Mouse (Mus musculus) liver, embryonic 15.5 days (tissue): ENCODE measurements around the gene Cavin2. TPM values are rescaled to one million over a fixed set of nuclear protein-coding genes. Genes with fewer than 3 reads are reported as not detected.

Source experiments
- ATAC-seq: fragments of 200-750 bp; cut with Nextera tagmentation; 2 replicates; pipeline ENCODE4 v1.8.0; 2017; ENCODE audit warnings: moderate number of reproducible peaks, mild to moderate bottlenecking, moderate library complexity; ENCODE audit not compliant: insufficient read depth
- H3K27ac ChIP-seq: fragments of 300-500 bp; sonication (generic); replicated peaks from 2 replicates; pipeline ENCODE4 v1.5.1; 2015; ENCODE audit warnings: mild to moderate bottlenecking, inconsistent platforms
- H3K27me3 ChIP-seq: fragments of 300-500 bp; sonication (generic); 2 replicates; pipeline ENCODE4 v1.6.1; 2015; ENCODE audit warnings: mild to moderate bottlenecking, inconsistent platforms
- H3K36me3 ChIP-seq: fragments of 300-500 bp; sonication (generic); replicated peaks from 2 replicates; pipeline ENCODE4 v1.6.1; 2015; ENCODE audit warnings: moderate library complexity, mild to moderate bottlenecking, inconsistent platforms
- H3K4me1 ChIP-seq: fragments of 300-500 bp; sonication (generic); replicated peaks from 2 replicates; pipeline ENCODE4 v1.6.1; 2015; ENCODE audit warnings: inconsistent platforms
- H3K4me2 ChIP-seq: fragments of 300-500 bp; sonication (generic); 2 replicates; pipeline ENCODE4 v1.6.1; 2015; ENCODE audit warnings: moderate library complexity, mild to moderate bottlenecking, inconsistent platforms
- H3K4me3 ChIP-seq: fragments of 300-500 bp; sonication (generic); replicated peaks from 2 replicates; pipeline ENCODE4 v1.5.1; 2015; ENCODE audit warnings: mild to moderate bottlenecking, inconsistent platforms
- H3K9ac ChIP-seq: fragments of 300-500 bp; sonication (generic); 2 replicates; pipeline ENCODE4 v1.6.1; 2015; ENCODE audit warnings: moderate library complexity, mild to moderate bottlenecking, inconsistent platforms
- H3K9me3 ChIP-seq: fragments of 300-500 bp; sonication (generic); replicated peaks from 2 replicates; pipeline ENCODE4 v1.6.1; 2016; ENCODE audit warnings: inconsistent platforms
- WGBS: fragments of 180-500 bp; shearing (Covaris S2); methylation state at CpG from one replicate; pipeline ENCODE4 v1.1.7; 2015; ENCODE audit warnings: mixed read lengths; ENCODE audit not compliant: insufficient replicate concordance; 5-methylcytosine and 5-hydroxymethylcytosine counted together
- polyA plus RNA-seq: library from polyadenylated mRNA; unstranded; fragments of >200 nt; fragmentation: Nextera tagmentation; extraction: Ambion mirVana; gene quantifications from 2 replicates; pipeline ENCODE4 v1.2.1, GENCODE M21; 2015

Cavin2 gene
- polyA plus RNA-seq, 1 experiment from 2014 or later = 22.8 TPM

GRCm38 (mm10) chr1:51270196-51270935 is 18.6 kb upstream of the Cavin2 start:
- no peak overlapping the region for H3K4me3 ChIP-seq
- no peak overlapping the region for H3K27ac ChIP-seq
- H3K27me3 ChIP-seq = no peaks in the 10 kb centered on the region
- H3K4me1 ChIP-seq = no peaks in the 10 kb centered on the region
- H3K36me3 ChIP-seq = no peaks in the 10 kb centered on the region
- no peak for ATAC-seq
- no peak overlapping the region for H3K4me2 ChIP-seq
- H3K9me3 ChIP-seq = no peaks in the 10 kb centered on the region
- H3K9ac ChIP-seq = no peak overlapping the region
- 61% methylated on average over 5 of the region's 5 CpGs for whole genome bisulfite sequencing

GRCm38 (mm10) chr1:51271845-51272244 is 17.1 kb upstream of the Cavin2 start:
- no peak overlapping the region for H3K9ac ChIP-seq
- H3K36me3 ChIP-seq = no peaks in the 10 kb centered on the region
- ATAC-seq = no peak
- WGBS = 40% methylated on average over 4 of the region's 4 CpGs
- H3K4me2 ChIP-seq = no peak overlapping the region
- H3K27ac ChIP-seq = no peak overlapping the region
- H3K9me3 ChIP-seq = no peaks in the 10 kb centered on the region
- no peaks in the 10 kb centered on the region for H3K27me3 ChIP-seq
- no peaks in the 10 kb centered on the region for H3K4me1 ChIP-seq
- no peak overlapping the region for H3K4me3 ChIP-seq

- Histone ChIP-seq H3K9ac (no peak overlapping the region), H3K36me3 (no peaks in the 10 kb centered on the region), H3K27me3 (no peaks in the 10 kb centered on the region), H3K4me1 (no peaks in the 10 kb centered on the region), H3K4me2 (no peak overlapping the region), H3K4me3 (no peak overlapping the region), H3K9me3 (no peaks in the 10 kb centered on the region), H3K27ac (no peak overlapping the region)
- no peak for ATAC-seq
- 52% methylated on average over 4 of the region's 4 CpGs for WGBS
These were observed 16.2 kb upstream of the Cavin2 start for GRCm38 (mm10) chr1:51272583-51273201.

GRCm38 (mm10) chr1:51277879-51278567 is 10.9 kb upstream of the Cavin2 start:
- Histone ChIP-seq H3K27me3 (no peaks in the 10 kb centered on the region), H3K4me3 (no peak overlapping the region), H3K4me2 (no peak overlapping the region), H3K9ac (no peak overlapping the region), H3K9me3 (no peaks in the 10 kb centered on the region), H3K36me3 (no peaks in the 10 kb centered on the region), H3K27ac (no peak overlapping the region), H3K4me1 (no peaks in the 10 kb centered on the region)
- 40% methylated on average over 2 of the region's 2 CpGs for WGBS
- no peak for ATAC-seq

GRCm38 (mm10) chr1:51288201-51288600 is 725 bp upstream of the Cavin2 start:
- no peak overlapping the region for H3K27ac ChIP-seq
- WGBS = 55% methylated on average over 3 of the region's 3 CpGs

GRCm38 (mm10) chr1:51289620-51290445 is 907 bp downstream of the Cavin2 start:
- Histone ChIP-seq H3K4me3 (peak overlapping the region; percentile 34), H3K4me2 (peak overlapping the region; percentile 43), H3K9ac (no peak overlapping the region), H3K4me1 (no peaks in the 10 kb centered on the region), H3K9me3 (no peaks in the 10 kb centered on the region), H3K27me3 (no peaks in the 10 kb centered on the region), H3K36me3 (no peaks in the 10 kb centered on the region), H3K27ac (peak overlapping the region; percentile 65)
- no peak for ATAC-seq
- 70% methylated on average over 17 of the region's 17 CpGs for WGBS

More at GRCm38 (mm10) chr1:51288201-51288600, 725 bp upstream of the Cavin2 start:
- no peaks in the 10 kb centered on the region for H3K9me3 ChIP-seq
- H3K9ac ChIP-seq = no peak overlapping the region
- H3K4me2 ChIP-seq = 0 out of 2 replicates have a peak overlapping the region, but pooled peaks have one; percentile 43
- H3K36me3 ChIP-seq = no peaks in the 10 kb centered on the region
- no peaks in the 10 kb centered on the region for H3K4me1 ChIP-seq
- no peak overlapping the region for H3K4me3 ChIP-seq
- H3K27me3 ChIP-seq = no peaks in the 10 kb centered on the region
- ATAC-seq = no peak

GRCm38 (mm10) chr1:51290634-51291033 is 1.7 kb downstream of the Cavin2 start:
- ATAC-seq = no peak

GRCm38 (mm10) chr1:51292348-51292747 is 3.4 kb downstream of the Cavin2 start:
- Histone ChIP-seq H3K27me3 (no peaks in the 10 kb centered on the region), H3K27ac (no peak overlapping the region), H3K4me1 (no peaks in the 10 kb centered on the region), H3K9me3 (no peaks in the 10 kb centered on the region), H3K4me2 (0 out of 2 replicates have a peak overlapping the region, but pooled peaks have one; percentile 1), H3K4me3 (no peak overlapping the region), H3K9ac (no peak overlapping the region), H3K36me3 (no peaks in the 10 kb centered on the region)
- ATAC-seq = no peak
- 57% methylated on average over 4 of the region's 4 CpGs for WGBS

More at GRCm38 (mm10) chr1:51290634-51291033, 1.7 kb downstream of the Cavin2 start:
- 59% methylated on average over 4 of the region's 4 CpGs for WGBS
- no peaks in the 10 kb centered on the region for H3K9me3 ChIP-seq
- no peak overlapping the region for H3K9ac ChIP-seq
- H3K4me3 ChIP-seq = peak overlapping the region; percentile 34
- no peaks in the 10 kb centered on the region for H3K4me1 ChIP-seq
- H3K4me2 ChIP-seq = peak overlapping the region; percentile 43
- no peaks in the 10 kb centered on the region for H3K36me3 ChIP-seq
- no peak overlapping the region for H3K27ac ChIP-seq
- H3K27me3 ChIP-seq = no peaks in the 10 kb centered on the region

- H3K27ac ChIP-seq = no peak overlapping the region
- H3K9me3 ChIP-seq = no peaks in the 10 kb centered on the region
- ATAC-seq = peak; percentile 51; the same call in 1 of the 2 replicates
- H3K36me3 ChIP-seq = no peaks in the 10 kb centered on the region
- no peak overlapping the region for H3K9ac ChIP-seq
- H3K4me1 ChIP-seq = no peaks in the 10 kb centered on the region
- H3K4me3 ChIP-seq = no peak overlapping the region
- H3K27me3 ChIP-seq = no peaks in the 10 kb centered on the region
- no peak overlapping the region for H3K4me2 ChIP-seq
- WGBS = 32% methylated on average over 11 of the region's 11 CpGs
These were observed 11.5 kb downstream of the Cavin2 start for GRCm38 (mm10) chr1:51300295-51300930.

GRCm38 (mm10) chr1:51307056-51307455 is 18.1 kb downstream of the Cavin2 start:
- Histone ChIP-seq H3K36me3 (no peaks in the 10 kb centered on the region), H3K9ac (no peak overlapping the region), H3K4me3 (no peak overlapping the region), H3K27ac (no peak overlapping the region), H3K4me1 (no peaks in the 10 kb centered on the region), H3K4me2 (no peak overlapping the region), H3K27me3 (no peaks in the 10 kb centered on the region), H3K9me3 (no peaks in the 10 kb centered on the region)
- no peak for ATAC-seq
- WGBS = 56% methylated on average over 3 of the region's 3 CpGs
